Mouse (Mus musculus) CD4-positive helper T cell, adult 2 months (primary cell): Measurements from ENCODE around the gene Neurl1a.

Experiments
- DNase-seq: peaks from one replicate; pipeline ENCODE4 v3.0.0-alpha.2; 2012; ENCODE audit warnings: low read depth, missing footprints, low spot score

The Neurl1a gene

GRCm38 (mm10) chr19:47282050-47282454, 103.4 kb downstream of the Neurl1a start:
- no peak for DNase-seq

GRCm38 (mm10) chr19:47282688-47283215, 104.1 kb downstream of the Neurl1a start:
- DNase-seq, result no peak

GRCm38 (mm10) chr19:47285581-47285980, 107.0 kb downstream of the Neurl1a start:
- no peak for DNase-seq

GRCm38 (mm10) chr19:47286886-47287450, 108.3 kb downstream of the Neurl1a start:
- no peak for DNase-seq

GRCm38 (mm10) chr19:47291307-47292080, 112.9 kb downstream of the Neurl1a start:
- DNase-seq, result no peak

- no peak for DNase-seq
Measured at GRCm38 (mm10) chr19:47292451-47292951, 113.9 kb downstream of the Neurl1a start.

GRCm38 (mm10) chr19:47298100-47298499, 119.5 kb downstream of the Neurl1a start:
- DNase-seq, result no peak

- no peak for DNase-seq
Measured at GRCm38 (mm10) chr19:47301303-47302190, 122.9 kb downstream of the Neurl1a start.

- no peak for DNase-seq
Measured at GRCm38 (mm10) chr19:47302191-47302852, 123.7 kb downstream of the Neurl1a start.

- DNase-seq, result no peak
Measured at GRCm38 (mm10) chr19:47303128-47303527, 124.5 kb downstream of the Neurl1a start.

GRCm38 (mm10) chr19:47304170-47304745, 125.6 kb downstream of the Neurl1a start:
- DNase-seq, result no peak

- DNase-seq, result no peak
Measured at GRCm38 (mm10) chr19:47305401-47305800, 126.8 kb downstream of the Neurl1a start.

GRCm38 (mm10) chr19:47306128-47306916, 127.7 kb downstream of the Neurl1a start:
- no peak for DNase-seq

- no peak for DNase-seq
Measured at GRCm38 (mm10) chr19:47306917-47307315, 128.3 kb downstream of the Neurl1a start.
